Mouse (Mus musculus) kidney, postnatal 25 days (tissue): ENCODE measurements at regions not wholly inside any gene's neighbourhood (a gene's known extent, or its start where the extent isn't known, plus 50 kb on each side); places are given as distances from the start of the nearest gene placed in this dataset.
A peak's percentile ranks its signal among the peaks of the same experiment; 100 is the strongest.

ENCODE experiments used
- DNase-seq, 2 experiments: peaks; one replicate each; pipeline ENCODE4 v3.0.0; 2021; ENCODE audit warnings: mixed read lengths in 2 of 2

GRCm38 (mm10) chr7:137888731-137889130 lies 451.3 kb downstream of the Glrx3 start:
- DNase-seq, result no peak

- DNase-seq, result peak in 1 of 2 experiments; percentile 5
These were observed 469.1 kb downstream of the Glrx3 start for GRCm38 (mm10) chr7:137906424-137907060.

GRCm38 (mm10) chr7:137909456-137909855 lies 472.0 kb downstream of the Glrx3 start:
- DNase-seq, result peak; percentile 54 to 71

GRCm38 (mm10) chr7:137913551-137914105 lies 476.2 kb downstream of the Glrx3 start:
- DNase-seq, result peak in 1 of 2 experiments; percentile 32

- DNase-seq, result peak; percentile 32 to 65
These were observed 477.1 kb downstream of the Glrx3 start for GRCm38 (mm10) chr7:137914506-137914905.

GRCm38 (mm10) chr7:137916351-137916750 lies 478.9 kb downstream of the Glrx3 start:
- DNase-seq, result peak in 1 of 2 experiments; percentile 14

- peak; percentile 27 to 37 for DNase-seq
These were observed 472.9 kb downstream of the Tcerg1l start for GRCm38 (mm10) chr7:137924464-137925167.

GRCm38 (mm10) chr7:137925656-137926055 lies 471.9 kb downstream of the Tcerg1l start:
- DNase-seq, result peak in 1 of 2 experiments; percentile 11

GRCm38 (mm10) chr7:137927371-137927770 lies 470.2 kb downstream of the Tcerg1l start:
- no peak for DNase-seq

GRCm38 (mm10) chr7:137930200-137930599 lies 467.3 kb downstream of the Tcerg1l start:
- DNase-seq, result no peak

- DNase-seq, result peak; percentile 38 to 66
These were observed 461.6 kb downstream of the Tcerg1l start for GRCm38 (mm10) chr7:137935896-137936295.

GRCm38 (mm10) chr7:137939116-137939515 lies 458.4 kb downstream of the Tcerg1l start:
- DNase-seq, result no peak

GRCm38 (mm10) chr7:137940084-137940483 lies 457.4 kb downstream of the Tcerg1l start:
- DNase-seq, result no peak

- peak in 1 of 2 experiments; percentile 24 for DNase-seq
These were observed 452.5 kb downstream of the Tcerg1l start for GRCm38 (mm10) chr7:137944991-137945390.

GRCm38 (mm10) chr7:137947424-137947823 lies 450.1 kb downstream of the Tcerg1l start:
- no peak for DNase-seq

GRCm38 (mm10) chr7:137957354-137957753 lies 440.2 kb downstream of the Tcerg1l start:
- DNase-seq, result no peak

GRCm38 (mm10) chr7:137957848-137958247 lies 439.7 kb downstream of the Tcerg1l start:
- no peak for DNase-seq

GRCm38 (mm10) chr7:137963470-137964095 lies 433.9 kb downstream of the Tcerg1l start:
- no peak for DNase-seq

GRCm38 (mm10) chr7:137974705-137975104 lies 422.8 kb downstream of the Tcerg1l start:
- no peak for DNase-seq

- DNase-seq, result no peak
These were observed 420.0 kb downstream of the Tcerg1l start for GRCm38 (mm10) chr7:137977527-137977926.

- DNase-seq, result no peak
These were observed 418.2 kb downstream of the Tcerg1l start for GRCm38 (mm10) chr7:137979361-137979760.

- DNase-seq, result no peak
These were observed 391.7 kb downstream of the Tcerg1l start for GRCm38 (mm10) chr7:138005806-138006205.

- DNase-seq, result no peak
These were observed 390.6 kb downstream of the Tcerg1l start for GRCm38 (mm10) chr7:138006971-138007370.
